Mouse (Mus musculus) small intestine, adult 2 months (tissue): ENCODE measurements around the gene Nell1.

ENCODE experiments used
- CTCF ChIP-seq: fragments of 200-500 bp; IDR thresholded peaks from 2 replicates; pipeline ENCODE4 v1.5.1; 2012; ENCODE audit warnings: low read depth, mild to moderate bottlenecking, control low read depth, inconsistent platforms, low read length, moderate library complexity, mixed read lengths; ENCODE audit not compliant: insufficient replicate concordance, insufficient read length; ENCODE audit errors: extremely low read depth
- POLR2A ChIP-seq: fragments of 200-500 bp; IDR thresholded peaks from 2 replicates; pipeline ENCODE4 v1.6.1; 2012; ENCODE audit warnings: low read depth, mild to moderate bottlenecking, control low read depth, inconsistent platforms, low read length, moderate library complexity

- TF ChIP-seq POLR2A (no peak), CTCF (no peak)
Observed at GRCm38 (mm10) chr7:50035187-50036153, 60.8 kb downstream of the Nell1 start.
